Mouse (Mus musculus): ENCODE results near the gene Vmn2r39.
"Not testable (repeated sequence)": the region's sequence is repeated elsewhere in the genome, so short reads cannot be mapped to it uniquely, and the experiment has no call there.

Vmn2r39 gene

GRCm38 (mm10) chr7:9030698-9031097 is at the start of gene Vmn2r39:
TSS of gene Vmn2r39 (minus strand) at chr7:9030798.
- not testable (repeated sequence) for DNase-seq (ENCODE audit: low read depth, low spot score)

GRCm38 (mm10) chr7:9065353-9065752 is 34.8 kb upstream of the Vmn2r39 start:
- not testable (repeated sequence) for DNase-seq (ENCODE audit: low read depth, low spot score)
